Mouse (Mus musculus): ENCODE results near the gene Tenm4.

GRCm38 (mm10) chr7:96806561-96806960, 635.5 kb downstream of the Tenm4 start:
- no peak for TF ChIP-seq EP300 (IDR thresholded peaks at IDR 0.05; ENCODE audit: low read depth in 1 of 2, low read length in 2 of 2)
- TF ChIP-seq CTCF (IDR thresholded peaks at IDR 0.05 in 2 of 3, conservative IDR thresholded peaks at IDR 0.05 in 1 of 3; ENCODE audit: control insufficient read depth in 1 of 3, insufficient read depth in 1 of 3, low read depth in 2 of 3, low read length in 3 of 3, poor library complexity in 1 of 3, severe bottlenecking in 1 of 3): no peak
- TF ChIP-seq POLR2A (IDR thresholded peaks at IDR 0.05; ENCODE audit: control insufficient read depth in 1 of 2, insufficient read depth in 1 of 2, low read depth in 1 of 2, low read length in 2 of 2, poor library complexity in 1 of 2): no peak
- TF ChIP-seq CHD1 (IDR thresholded peaks at IDR 0.05; ENCODE audit: low read depth, low read length): no peak
